Mouse (Mus musculus) heart, adult 2 months (tissue): Measurements from ENCODE around the gene Mapkbp1. TPM values are rescaled to one million over a fixed set of nuclear protein-coding genes. Genes with fewer than 3 reads are reported as not detected.

Experiments used
- DNase-seq, 2 experiments: peaks; one replicate each; pipeline ENCODE4 v3.0.0; 2021
- H3K27ac ChIP-seq: fragments of 200-600 bp; 2 replicates; pipeline ENCODE4 v1.8.1; 2022
- H3K27me3 ChIP-seq: fragments of 200-500 bp; 2 replicates; pipeline ENCODE4 v1.6.1; 2012; ENCODE audit warnings: mild to moderate bottlenecking, low read length, inconsistent platforms, mixed read lengths; ENCODE audit not compliant: control insufficient read depth, insufficient read depth
- H3K36me3 ChIP-seq: fragments of 200-500 bp; 2 replicates; pipeline ENCODE4 v1.6.1; 2012; ENCODE audit warnings: low read length, inconsistent platforms; ENCODE audit not compliant: control insufficient read depth, insufficient read depth
- H3K4me1 ChIP-seq: fragments of 200-500 bp; 2 replicates; pipeline ENCODE4 v1.6.1; 2011; ENCODE audit warnings: low read length; ENCODE audit not compliant: control insufficient read depth, insufficient read depth
- H3K4me3 ChIP-seq: fragments of 200-600 bp; 2 replicates; pipeline ENCODE4 v1.8.1; 2022
- H3K79me2 ChIP-seq: fragments of 200-500 bp; replicated peaks from 2 replicates; pipeline ENCODE4 v1.6.1; 2012; ENCODE audit warnings: mild to moderate bottlenecking, inconsistent platforms, low read length, moderate library complexity, mixed read lengths; ENCODE audit not compliant: control insufficient read depth, insufficient read depth
- H3K9ac ChIP-seq: fragments of 200-500 bp; 2 replicates; pipeline ENCODE4 v1.6.1; 2012; ENCODE audit warnings: low read depth, mild to moderate bottlenecking, control low read depth, inconsistent platforms, low read length, mixed read lengths
- CTCF ChIP-seq: fragments of 200-600 bp; IDR thresholded peaks from 2 replicates; pipeline ENCODE4 v1.8.1; 2022; ENCODE audit warnings: antibody characterized with exemption, mild to moderate bottlenecking, moderate library complexity
- EP300 ChIP-seq: fragments of 200-500 bp; IDR thresholded peaks from 2 replicates; pipeline ENCODE4 v1.6.1; 2011; ENCODE audit warnings: low read depth, low read length, control low read depth; ENCODE audit not compliant: insufficient read depth
- POLR2A ChIP-seq: fragments of 200-500 bp; IDR thresholded peaks from 2 replicates; pipeline ENCODE4 v1.6.1; 2011; ENCODE audit warnings: mild to moderate bottlenecking, low read depth, low read length, control low read depth; ENCODE audit not compliant: insufficient read depth
- WGBS: fragments of 180-500 bp; shearing (Covaris S2); methylation state at CpG from one replicate; pipeline ENCODE4 v1.1.7; 2018; 5-methylcytosine and 5-hydroxymethylcytosine counted together
- intact Hi-C: fragments of 180-260 bp; cut with DNase I; formaldehyde crosslinking; loops from one replicate; pipeline ENCODE4 v1.15.1; 2025
- polyA plus RNA-seq: library from polyadenylated mRNA; depleted of rRNA; stranded (reverse); fragments of >200 nt; gene quantifications from 2 replicates; pipeline ENCODE4 v1.2.3, GENCODE M21; 2012
- total RNA-seq, 2 experiments: library from RNA; stranded (reverse); gene quantifications; 2 replicates each; pipeline ENCODE4 v1.2.3; 2021

The Mapkbp1 gene
- total and polyA plus RNA-seq, 3 experiments, result 7.7 to 8.1 (median 8.0) TPM

- Histone ChIP-seq H3K79me2 (no peaks in the 10 kb centered on the region), H3K4me3 (no peak overlapping the region), H3K4me1 (peaks cover 9% of the 10 kb centered on the region), H3K36me3 (0 out of 2 replicates have a peak, but pooled peaks cover 2% of the 10 kb centered on the region), H3K27me3 (no peaks in the 10 kb centered on the region), H3K27ac (no peak overlapping the region), H3K9ac (no peak overlapping the region)
- 58% methylated on average over 3 of the region's 3 CpGs for WGBS
- intact Hi-C loops, result no loop called here
- no peak for TF ChIP-seq EP300
- no peak for TF ChIP-seq POLR2A
- TF ChIP-seq CTCF, result no peak
- no peak for DNase-seq
Observed at GRCm38 (mm10) chr2:120000882-120001584, 28.5 kb downstream of the Mapkbp1 start.

GRCm38 (mm10) chr2:120001956-120002355, 29.5 kb downstream of the Mapkbp1 start:
- Histone ChIP-seq H3K4me1 (peaks cover 6% of the 10 kb centered on the region), H3K27ac (no peak overlapping the region), H3K9ac (no peak overlapping the region), H3K36me3 (no peaks in the 10 kb centered on the region), H3K4me3 (no peak overlapping the region), H3K79me2 (no peaks in the 10 kb centered on the region), H3K27me3 (no peaks in the 10 kb centered on the region)
- no peak for DNase-seq
- WGBS, result 66% methylated on average over 4 of the region's 4 CpGs
- intact Hi-C loops, result no loop called here
- TF ChIP-seq POLR2A (no peak), EP300 (no peak), CTCF (no peak)

GRCm38 (mm10) chr2:120003970-120004369, 31.5 kb downstream of the Mapkbp1 start:
- 93% methylated on average over 2 of the region's 2 CpGs for WGBS
- intact Hi-C loops, result no loop called here
- Histone ChIP-seq H3K27me3 (no peaks in the 10 kb centered on the region), H3K36me3 (no peaks in the 10 kb centered on the region; the same call in 1 of the 2 replicates), H3K79me2 (no peaks in the 10 kb centered on the region), H3K27ac (no peak overlapping the region), H3K4me1 (peaks cover 7% of the 10 kb centered on the region), H3K4me3 (no peak overlapping the region), H3K9ac (no peak overlapping the region)
- DNase-seq, result no peak
- TF ChIP-seq POLR2A (no peak), CTCF (no peak), EP300 (no peak)

GRCm38 (mm10) chr2:120006696-120007095, 34.2 kb downstream of the Mapkbp1 start:
- Histone ChIP-seq H3K4me1 (peaks cover 6% of the 10 kb centered on the region), H3K79me2 (no peaks in the 10 kb centered on the region), H3K27me3 (no peaks in the 10 kb centered on the region), H3K36me3 (no peaks in the 10 kb centered on the region; the same call in 1 of the 2 replicates), H3K4me3 (no peak overlapping the region), H3K27ac (no peak overlapping the region), H3K9ac (no peak overlapping the region)
- no peak for TF ChIP-seq CTCF
- no peak for TF ChIP-seq POLR2A
- TF ChIP-seq EP300, result no peak
- intact Hi-C loops, result no loop called here
- DNase-seq, result no peak
- 95% methylated on average over 7 of the region's 7 CpGs for whole genome bisulfite sequencing

GRCm38 (mm10) chr2:120007680-120008210, 35.2 kb downstream of the Mapkbp1 start:
- intact Hi-C loops, result no loop called here
- H3K9ac ChIP-seq, result no peak overlapping the region
- H3K36me3 ChIP-seq, result no peaks in the 10 kb centered on the region; the same call in 1 of the 2 replicates
- WGBS, result 75% methylated on average over 4 of the region's 4 CpGs
- no peak overlapping the region for H3K27ac ChIP-seq
- TF ChIP-seq EP300, result no peak
- no peak for TF ChIP-seq POLR2A
- no peak for TF ChIP-seq CTCF
- no peaks in the 10 kb centered on the region for H3K27me3 ChIP-seq
- no peaks in the 10 kb centered on the region for H3K79me2 ChIP-seq
- no peak for DNase-seq
- H3K4me1 ChIP-seq, result peaks cover 6% of the 10 kb centered on the region
- H3K4me3 ChIP-seq, result no peak overlapping the region

- 40% methylated on average over 4 of the region's 4 CpGs for WGBS
- H3K27ac ChIP-seq, result no peak overlapping the region
- H3K4me3 ChIP-seq, result no peak overlapping the region
- no peaks in the 10 kb centered on the region for H3K27me3 ChIP-seq
- DNase-seq, result no peak
- peaks cover 6% of the 10 kb centered on the region for H3K4me1 ChIP-seq
- no peak overlapping the region for H3K9ac ChIP-seq
- H3K36me3 ChIP-seq, result no peaks in the 10 kb centered on the region; the same call in 1 of the 2 replicates
- intact Hi-C loops, result no loop called here
- H3K79me2 ChIP-seq, result no peaks in the 10 kb centered on the region
- TF ChIP-seq POLR2A, result no peak
- TF ChIP-seq EP300, result no peak
- TF ChIP-seq CTCF, result no peak
Observed at GRCm38 (mm10) chr2:120008672-120009071, 36.2 kb downstream of the Mapkbp1 start.
